ENCODE assay signal across 8 mouse cellular contexts in the genomic region with DNA sequence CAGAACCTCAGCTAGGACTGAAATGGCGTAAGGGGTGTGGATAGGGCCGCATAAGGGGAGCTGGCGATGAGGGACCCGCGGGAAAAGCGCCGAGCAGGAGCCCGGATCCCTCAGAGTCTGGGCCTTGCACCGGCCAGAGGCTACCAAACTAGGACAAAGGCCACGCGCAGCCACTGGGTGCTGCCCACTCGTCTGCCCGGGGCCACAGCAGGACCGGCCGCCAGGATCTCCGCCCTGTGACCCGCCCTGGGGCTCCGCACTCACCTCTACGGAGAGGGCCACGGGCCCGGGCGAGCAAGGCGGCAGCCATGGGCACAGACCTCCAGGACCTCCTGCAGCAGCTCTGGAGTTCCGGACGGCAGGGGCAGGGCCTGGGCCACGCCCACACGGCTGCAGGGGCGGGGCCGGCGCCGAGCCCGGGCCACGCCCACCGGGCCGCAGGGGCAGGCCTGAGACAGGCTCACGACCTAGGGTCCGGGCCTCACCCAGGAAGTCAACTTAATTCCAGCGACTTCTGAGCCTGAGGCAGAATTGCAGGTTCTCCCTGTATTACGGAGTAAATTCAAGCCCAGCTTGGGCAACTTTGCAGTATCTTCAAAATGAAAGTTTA. TPM values are rescaled to one million over a fixed set of nuclear protein-coding genes. Genes with fewer than 3 reads are reported as not detected.
DNase-seq lines count a peak whose midpoint lies in the region; ATAC-seq and TF ChIP-seq lines count a peak whose summit lies in the region.

A gene (minus strand): TSS at position 386 of the 610 bp plus-strand sequence.

- H3K27me3 ChIP-seq in MEL (ENCODE audit: control insufficient read depth in 1 of 2, insufficient read depth in 2 of 2, low read length in 2 of 2), result no peaks in the 10 kb centered on the region
- H3K27me3 ChIP-seq in forebrain, embryonic 15.5 days, result no peaks in the 10 kb centered on the region

- no peaks in the 10 kb centered on the region for H3K9me3 ChIP-seq in MEL (replicated peaks; ENCODE audit: insufficient read depth, low read length)
- no peaks in the 10 kb centered on the region for H3K9me3 ChIP-seq in forebrain, embryonic 15.5 days

- no peak for TF ChIP-seq RAD21 in MEL (IDR thresholded peaks at IDR 0.05; ENCODE audit: low read depth, low read length)

- ATAC-seq in forebrain, embryonic 15.5 days (replicated peaks), result peak; percentile 84

- peak within 1 kb of the TSS; percentile 85 for H3K4me2 ChIP-seq in forebrain, embryonic 15.5 days (replicated peaks)

- no peak for TF ChIP-seq CTCF in MEL (IDR thresholded peaks at IDR 0.05 in 2 of 3, conservative IDR thresholded peaks at IDR 0.05 in 1 of 3; ENCODE audit: control insufficient read depth in 1 of 3, insufficient read depth in 1 of 3, low read depth in 2 of 3, low read length in 3 of 3, poor library complexity in 1 of 3, severe bottlenecking in 1 of 3)
- no peak for TF ChIP-seq CTCF in layer of hippocampus, adult 2 months (conservative IDR thresholded peaks at IDR 0.05)

- no peak for TF ChIP-seq EP300 in MEL (IDR thresholded peaks at IDR 0.05; ENCODE audit: low read depth in 1 of 2, low read length in 2 of 2)

- DNase-seq in MEL (ENCODE audit: low read depth, low spot score), result peak; percentile 85
- DNase-seq in cerebellum, adult 11 months, result peak; percentile 61
- peak; percentile 82 for DNase-seq in heart, postnatal 25 days (ENCODE audit: low spot score)
- DNase-seq in layer of hippocampus, adult 2 months (ENCODE audit: low spot score in 2 of 2), result peak in 1 of 2 experiments; percentile 37
- peak; percentile 89 for DNase-seq in lung, postnatal 10 days
- DNase-seq in ovary, postnatal 10 days (ENCODE audit: low spot score), result peak; percentile 63
- DNase-seq in thymus, postnatal 25 days, result peak; percentile 94

- peak within 1 kb of the TSS; percentile 82 to 94 for H3K4me3 ChIP-seq in MEL (ENCODE audit: control insufficient read depth in 1 of 2, insufficient read depth in 1 of 2, low read depth in 2 of 2, low read length in 2 of 2)
- peak within 1 kb of the TSS; percentile 69 for H3K4me3 ChIP-seq in forebrain, embryonic 15.5 days
- H3K4me3 ChIP-seq in layer of hippocampus, adult 2 months, result peak within 1 kb of the TSS; percentile 60

- peak within 1 kb of the TSS; percentile 82 for H3K9ac ChIP-seq in MEL (ENCODE audit: control insufficient read depth, low read depth, low read length, poor library complexity, severe bottlenecking)
- H3K9ac ChIP-seq in forebrain, embryonic 15.5 days (replicated peaks), result peak within 1 kb of the TSS; percentile 70

- peak within 1 kb of the TSS; percentile 25 for H3K27ac ChIP-seq in MEL (ENCODE audit: control insufficient read depth, low read depth, low read length)
- H3K27ac ChIP-seq in forebrain, embryonic 15.5 days (replicated peaks), result 0 out of 2 replicates have a peak within 1 kb of the TSS, but pooled peaks have one; percentile 29
- peak within 1 kb of the TSS; percentile 47 for H3K27ac ChIP-seq in layer of hippocampus, adult 2 months

- H3K79me2 ChIP-seq in MEL (ENCODE audit: control insufficient read depth, insufficient read depth, low read length, poor library complexity), result peaks cover 4% of the 10 kb centered on the region; the same call in 1 of the 2 replicates

- intact Hi-C loops in heart, postnatal 25 days (cut with DNase I), result no loop called here

- TF ChIP-seq POLR2A in MEL (IDR thresholded peaks at IDR 0.05; ENCODE audit: control insufficient read depth in 1 of 2, insufficient read depth in 1 of 2, low read depth in 1 of 2, low read length in 2 of 2, poor library complexity in 1 of 2), result peak in 1 of 2 experiments; percentile 81; a peak in 2 of 4 replicates

- no peaks in the 10 kb centered on the region for H3K36me3 ChIP-seq in MEL (ENCODE audit: control insufficient read depth in 1 of 2, insufficient read depth in 2 of 2, low read length in 2 of 2)
- H3K36me3 ChIP-seq in forebrain, embryonic 15.5 days, result peaks cover 6% of the 10 kb centered on the region

- H3K4me1 ChIP-seq in MEL (ENCODE audit: control insufficient read depth in 1 of 2, insufficient read depth in 2 of 2, low read length in 2 of 2), result no peaks in the 10 kb centered on the region
- H3K4me1 ChIP-seq in forebrain, embryonic 15.5 days, result peaks cover 10% of the 10 kb centered on the region

- WGBS in forebrain, embryonic 15.5 days, result under 1% methylated on average over 39 of the region's 39 CpGs

TF ChIP-seq in MEL, 35 proteins besides CTCF, POLR2A, EP300 and RAD21:
- no peak for TF ChIP-seq CHD2 (IDR thresholded peaks at IDR 0.05; ENCODE audit: low read length)
- TF ChIP-seq ELF1 (IDR thresholded peaks at IDR 0.05; ENCODE audit: low read depth, low read length), result peak; percentile 70
- no peak for TF ChIP-seq JUND (IDR thresholded peaks at IDR 0.05; ENCODE audit: low read depth, low read length)
- no peak for TF ChIP-seq CHD1 (IDR thresholded peaks at IDR 0.05; ENCODE audit: low read depth, low read length)
- TF ChIP-seq MAX (IDR thresholded peaks at IDR 0.05; ENCODE audit: low read length), result 0 out of 2 replicates have a peak, but pooled peaks have one; percentile 34
- peak; percentile 46; the same call in 1 of the 2 replicates for TF ChIP-seq TCF12 (IDR thresholded peaks at IDR 0.05; ENCODE audit: low read depth, low read length)
- TF ChIP-seq MAZ (IDR thresholded peaks at IDR 0.05; ENCODE audit: low read depth, low read length), result peak; percentile 58; the same call in 1 of the 2 replicates
- 0 out of 2 replicates have a peak, but pooled peaks have one; percentile 20 for TF ChIP-seq MEF2A (IDR thresholded peaks at IDR 0.05; ENCODE audit: extremely low read depth, insufficient replicate concordance, low read depth, low read length, poor library complexity, severe bottlenecking)
- no peak for TF ChIP-seq RCOR1 (IDR thresholded peaks at IDR 0.05; ENCODE audit: low read depth, low read length)
- TF ChIP-seq HCFC1 (IDR thresholded peaks at IDR 0.05; ENCODE audit: low read depth, low read length), result peak; percentile 69
- no peak for TF ChIP-seq POLR2AphosphoS5 (IDR thresholded peaks at IDR 0.05; ENCODE audit: borderline replicate concordance, low read depth, low read length)
- TF ChIP-seq E2F4 (IDR thresholded peaks at IDR 0.05; ENCODE audit: borderline replicate concordance, low read depth, low read length), result no peak
- TF ChIP-seq KAT2A (conservative IDR thresholded peaks at IDR 0.05; ENCODE audit: low read depth, low read length), result no peak; the same call in 1 of the 2 replicates
- TF ChIP-seq USF2 (IDR thresholded peaks at IDR 0.05; ENCODE audit: borderline replicate concordance in 1 of 2, insufficient read depth in 1 of 2, low read depth in 1 of 2, low read length in 2 of 2), result no peak
- no peak for TF ChIP-seq MAFK (IDR thresholded peaks at IDR 0.05; ENCODE audit: borderline replicate concordance, low read depth, low read length)
- peak; percentile 64 for TF ChIP-seq SIN3A (IDR thresholded peaks at IDR 0.05; ENCODE audit: low read length)
- no peak for TF ChIP-seq MYB (IDR thresholded peaks at IDR 0.05; ENCODE audit: low read depth, low read length)
- TF ChIP-seq ZNF384 (IDR thresholded peaks at IDR 0.05; ENCODE audit: low read depth, low read length), result no peak
- no peak for TF ChIP-seq NRF1 (IDR thresholded peaks at IDR 0.05; ENCODE audit: insufficient read depth, low read depth, low read length, poor library complexity, severe bottlenecking)
- TF ChIP-seq ZMIZ1 (IDR thresholded peaks at IDR 0.05; ENCODE audit: low read depth, low read length), result peak; percentile 73
- TF ChIP-seq POLR2AphosphoS2 (IDR thresholded peaks at IDR 0.05; ENCODE audit: low read length), result no peak
- TF ChIP-seq ETS1 (IDR thresholded peaks at IDR 0.05; ENCODE audit: low read depth, low read length), result no peak
- TF ChIP-seq TBP (IDR thresholded peaks at IDR 0.05; ENCODE audit: low read depth, low read length), result no peak
- no peak for TF ChIP-seq UBTF (IDR thresholded peaks at IDR 0.05; ENCODE audit: borderline replicate concordance, insufficient read depth, low read depth, low read length)
- peak; percentile 14; the same call in 1 of the 2 replicates for TF ChIP-seq SMC3 (IDR thresholded peaks at IDR 0.05; ENCODE audit: low read depth, low read length)
- no peak for TF ChIP-seq MYC (IDR thresholded peaks at IDR 0.05; ENCODE audit: low read depth, low read length)
- TF ChIP-seq MXI1 (IDR thresholded peaks at IDR 0.05; ENCODE audit: low read depth, low read length), result peak; percentile 75
- TF ChIP-seq ZC3H11A (IDR thresholded peaks at IDR 0.05; ENCODE audit: low read depth, low read length), result no peak
- no peak for TF ChIP-seq TAL1 (IDR thresholded peaks at IDR 0.05; ENCODE audit: low read length)
- peak; percentile 78 for TF ChIP-seq NELFE (IDR thresholded peaks at IDR 0.05; ENCODE audit: low read depth, low read length)

RNA-seq across cellular contexts. Expression of the gene that starts here (rescaled TPM):
- total RNA-seq in MEL (2012; rRNA removed), result 31.9 and 35.0 TPM in 2 replicates
- 10 to 100 TPM in 1 of 2 experiments, not detected in 1; 56.5 TPM for polyA plus RNA-seq in MEL (2012; ENCODE audit: insufficient read depth in 1 of 2, insufficient read length in 2 of 2, low read depth in 1 of 2, low replicate concordance in 2 of 2, missing spikeins in 1 of 2)
- 22.3 and 24.1 TPM in 2 replicates for polyA plus RNA-seq in forebrain, embryonic 15.5 days (2015; fragmentation: Nextera tagmentation; extraction: Ambion mirVana)
- total RNA-seq in heart, postnatal 25 days (2021), result 100 to 1,000 TPM; 189 to 199 TPM
- 1 to 10 TPM; 6.5 to 7.3 TPM for total RNA-seq in layer of hippocampus, adult 2 months (2021)
